Mouse (Mus musculus): ENCODE results near the gene Cyth2. TPM values are rescaled to one million over a fixed set of nuclear protein-coding genes. Genes with fewer than 3 reads are reported as not detected.

Gene Cyth2
- polyA plus RNA-seq, 1 experiment from 2014 or later: 161 TPM

DNA sequence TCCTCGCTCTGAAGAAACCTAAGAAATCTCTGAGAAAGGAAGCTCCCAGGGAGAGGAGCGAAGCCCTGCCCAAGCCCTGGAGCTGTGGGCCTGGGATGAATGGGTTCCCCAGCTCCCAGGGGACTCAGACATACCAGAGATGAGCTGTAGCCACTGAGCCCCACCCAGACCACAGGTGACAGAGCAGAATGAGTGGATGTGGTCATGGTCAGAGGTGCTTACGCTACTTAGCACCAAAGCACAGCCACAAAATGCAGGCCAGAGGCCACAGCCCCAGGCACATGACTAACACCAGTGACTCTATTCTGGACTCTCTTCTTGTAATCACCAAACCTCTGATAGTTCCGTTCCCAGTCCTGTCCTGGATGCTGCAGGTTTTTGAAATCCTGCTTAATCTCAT, 43.3 kb downstream of the Cyth2 start:
- Histone ChIP-seq H3K36me3 (replicated peaks) (no peaks in the 10 kb centered on the region), H3K27ac (replicated peaks) (no peak overlapping the region), H3K4me1 (peaks cover 4% of the 10 kb centered on the region), H3K27me3 (replicated peaks; ENCODE audit: low read depth, poor library complexity, severe bottlenecking) (no peaks in the 10 kb centered on the region), H3K4me3 (no peak overlapping the region), H3K9me3 (no peaks in the 10 kb centered on the region)
- 67% methylated on average over 4 of the region's 4 CpGs for WGBS
- no peak for DNase-seq (ENCODE audit: low spot score)

DNA sequence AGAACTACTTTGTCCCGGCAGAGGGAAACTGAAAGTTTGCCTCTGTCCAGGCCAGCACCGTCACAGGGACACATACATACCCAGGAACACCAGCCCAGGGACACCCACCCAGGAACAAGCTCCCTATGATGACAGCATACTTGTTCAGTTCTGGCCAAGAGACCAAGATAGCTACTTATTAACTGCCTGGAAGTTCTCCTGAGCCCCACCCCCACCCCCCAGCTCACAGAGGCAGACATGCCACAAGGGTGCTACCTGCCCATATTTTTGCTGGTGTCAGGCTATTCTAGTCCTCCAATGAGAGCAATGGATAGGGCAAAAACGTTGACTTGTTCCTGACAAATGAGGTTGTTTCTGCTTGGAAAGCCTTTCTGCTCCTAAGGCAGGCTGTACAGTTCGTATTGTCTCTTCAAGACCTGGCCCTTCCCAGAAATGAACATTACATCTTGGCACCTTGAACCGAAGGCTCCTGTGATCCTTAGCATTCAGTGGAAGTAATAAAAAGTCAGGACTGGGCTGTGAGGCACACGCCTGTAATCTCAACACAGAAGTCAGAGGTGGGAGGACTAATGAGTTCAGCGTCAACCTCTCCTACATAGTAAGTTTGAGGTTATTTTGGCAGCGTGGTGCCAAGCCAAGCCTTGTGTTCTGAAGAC, 43.8 kb downstream of the Cyth2 start:
- H3K4me3 ChIP-seq: no peak overlapping the region
- peaks cover 9% of the 10 kb centered on the region for H3K4me1 ChIP-seq
- H3K36me3 ChIP-seq (replicated peaks): no peaks in the 10 kb centered on the region
- DNase-seq (ENCODE audit: low spot score): no peak
- WGBS: 72% methylated on average over 8 of the region's 8 CpGs
- no peak overlapping the region for H3K27ac ChIP-seq (replicated peaks)
- H3K9me3 ChIP-seq: no peaks in the 10 kb centered on the region
- H3K27me3 ChIP-seq (replicated peaks; ENCODE audit: low read depth, poor library complexity, severe bottlenecking): no peaks in the 10 kb centered on the region

DNA sequence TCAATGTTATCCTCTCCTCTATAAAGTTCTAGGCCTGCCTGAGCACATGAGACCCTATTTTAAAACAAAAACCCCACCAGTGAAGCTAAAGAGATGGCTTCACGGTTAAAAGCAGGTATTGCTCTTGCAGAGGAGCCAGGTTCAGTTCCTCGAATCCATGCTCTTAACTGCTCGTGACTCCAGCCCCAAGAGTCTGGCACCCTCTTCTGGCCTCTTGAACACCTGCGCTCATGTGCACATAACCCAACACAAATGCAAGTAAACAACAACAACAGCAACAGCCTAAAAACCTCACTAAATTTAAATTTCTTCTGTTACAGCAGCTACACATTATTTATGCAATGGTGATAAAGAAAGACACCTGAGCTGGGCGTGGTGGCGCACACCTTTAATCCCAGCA, 46.9 kb downstream of the Cyth2 start:
- Histone ChIP-seq H3K4me1 (peaks cover 11% of the 10 kb centered on the region), H3K27me3 (replicated peaks; ENCODE audit: low read depth, poor library complexity, severe bottlenecking) (no peaks in the 10 kb centered on the region), H3K4me3 (no peak overlapping the region), H3K9me3 (no peaks in the 10 kb centered on the region), H3K27ac (replicated peaks) (no peak overlapping the region), H3K36me3 (replicated peaks) (no peaks in the 10 kb centered on the region)
- no peak for DNase-seq (ENCODE audit: low spot score)
- WGBS: 93% methylated on average over 6 of the region's 6 CpGs

DNA sequence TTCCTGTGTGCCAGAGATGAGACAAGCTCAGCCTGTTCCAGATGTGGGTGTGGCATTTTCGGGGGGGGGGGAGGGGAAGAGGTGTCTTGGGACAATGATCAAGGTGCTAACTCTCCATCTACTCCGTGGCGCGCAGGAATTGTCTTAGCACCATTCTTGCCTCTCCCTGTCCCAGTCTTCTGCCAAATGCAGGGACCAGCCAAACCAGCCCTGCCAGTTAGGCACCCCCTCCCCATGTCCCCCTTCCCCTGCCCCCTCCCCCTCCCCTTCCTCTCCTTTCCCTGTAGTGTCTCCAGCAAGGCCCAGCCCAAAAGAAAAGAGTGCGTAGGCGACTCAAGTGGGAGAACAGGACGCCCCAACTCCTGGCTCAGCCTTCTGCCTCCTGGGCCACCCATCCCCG, 47.6 kb downstream of the Cyth2 start:
- no peaks in the 10 kb centered on the region for H3K9me3 ChIP-seq
- no peaks in the 10 kb centered on the region for H3K27me3 ChIP-seq (replicated peaks; ENCODE audit: low read depth, poor library complexity, severe bottlenecking)
- WGBS: 44% methylated on average over 8 of the region's 8 CpGs
- no peaks in the 10 kb centered on the region for H3K36me3 ChIP-seq (replicated peaks)
- H3K27ac ChIP-seq (replicated peaks): no peak overlapping the region
- H3K4me1 ChIP-seq: peaks cover 11% of the 10 kb centered on the region
- DNase-seq (ENCODE audit: low spot score): peak; percentile 57
- H3K4me3 ChIP-seq: no peak overlapping the region

DNA sequence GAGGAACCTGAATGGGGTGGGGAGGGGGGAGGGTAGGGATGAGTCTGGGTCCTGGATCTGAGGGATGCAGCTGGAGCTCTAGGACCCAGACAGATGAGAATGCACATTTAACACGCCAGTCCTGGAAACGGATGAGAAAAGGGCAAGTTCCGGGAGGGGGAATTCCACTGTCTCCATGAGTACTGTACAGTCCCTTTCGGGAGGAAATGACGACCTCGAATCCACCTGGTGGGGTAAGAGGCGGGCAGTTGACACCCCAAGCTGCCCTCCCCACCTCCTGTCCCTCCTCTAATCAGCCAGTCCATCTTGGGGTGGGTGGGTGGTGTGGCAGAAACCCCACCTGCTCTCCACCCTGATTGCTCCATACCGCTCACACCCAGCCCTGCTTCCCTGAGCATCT, 48.4 kb downstream of the Cyth2 start:
- no peak for DNase-seq (ENCODE audit: low spot score)
- Histone ChIP-seq H3K4me1 (peaks cover 11% of the 10 kb centered on the region), H3K27ac (replicated peaks) (no peak overlapping the region), H3K36me3 (replicated peaks) (no peaks in the 10 kb centered on the region), H3K27me3 (replicated peaks; ENCODE audit: low read depth, poor library complexity, severe bottlenecking) (peaks cover 2% of the 10 kb centered on the region), H3K4me3 (no peak overlapping the region), H3K9me3 (no peaks in the 10 kb centered on the region)
- WGBS: 61% methylated on average over 8 of the region's 8 CpGs

DNA sequence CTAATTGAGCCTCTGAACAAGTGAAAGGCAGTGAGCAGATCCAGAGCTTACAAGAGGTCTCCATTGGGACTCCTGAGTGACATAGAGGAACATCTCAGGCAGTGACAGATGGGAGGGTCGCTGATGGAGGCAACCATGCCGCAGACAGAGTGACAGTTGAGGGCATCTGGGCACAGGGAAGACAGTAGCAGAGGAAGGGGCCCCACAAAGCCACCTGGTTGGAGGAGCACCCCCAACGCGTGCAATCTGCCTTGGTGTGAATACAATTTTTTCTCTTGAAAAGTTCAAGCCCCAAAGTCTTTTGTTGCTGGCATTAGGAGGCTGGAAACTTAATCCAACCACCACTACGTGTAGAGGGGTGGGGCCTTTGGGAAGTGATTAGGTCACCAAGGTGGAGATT, 54.2 kb downstream of the Cyth2 start:
- Histone ChIP-seq H3K36me3 (replicated peaks) (no peaks in the 10 kb centered on the region), H3K27ac (replicated peaks) (no peak overlapping the region), H3K4me1 (peaks cover 11% of the 10 kb centered on the region), H3K27me3 (replicated peaks; ENCODE audit: low read depth, poor library complexity, severe bottlenecking) (peaks cover 40% of the 10 kb centered on the region), H3K4me3 (no peak overlapping the region), H3K9me3 (no peaks in the 10 kb centered on the region)
- DNase-seq (ENCODE audit: low spot score): no peak
- WGBS: 71% methylated on average over 5 of the region's 5 CpGs

DNA sequence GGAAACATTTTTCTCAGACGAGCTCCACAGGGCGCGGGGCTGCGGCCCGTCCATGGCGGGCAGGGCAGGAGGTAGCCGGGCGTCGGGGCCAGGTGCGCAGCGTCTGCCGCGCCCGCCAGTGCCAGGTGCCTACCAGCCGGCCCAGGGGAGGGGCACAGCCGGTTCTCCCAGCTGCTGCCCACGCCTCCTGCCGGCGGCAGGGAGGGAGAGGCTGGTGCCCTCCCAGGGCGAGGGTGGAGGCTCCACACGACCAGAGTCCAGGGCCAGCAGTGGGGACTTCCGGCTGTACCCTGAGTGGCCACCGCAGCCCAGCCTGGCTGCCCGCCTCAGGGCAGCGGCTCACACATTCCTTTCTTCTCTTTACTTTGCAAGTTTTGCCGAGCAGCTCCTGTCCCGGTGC, 55.0 kb downstream of the Cyth2 start:
- 3% methylated on average over 27 of the region's 27 CpGs for WGBS
- DNase-seq (ENCODE audit: low spot score): peak; percentile 45
- Histone ChIP-seq H3K27ac (replicated peaks) (peak overlapping the region; percentile 51; the same call in 1 of the 2 replicates), H3K36me3 (replicated peaks) (no peaks in the 10 kb centered on the region), H3K27me3 (replicated peaks; ENCODE audit: low read depth, poor library complexity, severe bottlenecking) (peaks cover 40% of the 10 kb centered on the region), H3K4me1 (peaks cover 11% of the 10 kb centered on the region), H3K9me3 (no peaks in the 10 kb centered on the region), H3K4me3 (peak overlapping the region; percentile 53)

Other genes starting within 250 kb of the Cyth2 start
- gene Bcat2, start 244.4 kb downstream of the Cyth2 start, polyA plus RNA-seq (2016; fragmentation: Nextera tagmentation; extraction: Ambion mirVana): 51.1 and 51.9 TPM in 2 replicates
- gene Fgf21, start 199.1 kb downstream of the Cyth2 start, polyA plus RNA-seq (2016; fragmentation: Nextera tagmentation; extraction: Ambion mirVana): not detected in 2 replicates
- 0.07 and 0.44 TPM in 2 replicates for gene Fut1, start 197.3 kb downstream of the Cyth2 start, polyA plus RNA-seq (2016; fragmentation: Nextera tagmentation; extraction: Ambion mirVana)
- gene Izumo1, start 192.8 kb downstream of the Cyth2 start, polyA plus RNA-seq (2016; fragmentation: Nextera tagmentation; extraction: Ambion mirVana): 0.07 and 0.10 TPM in 2 replicates
- gene Rasip1, start 187.1 kb downstream of the Cyth2 start, polyA plus RNA-seq (2016; fragmentation: Nextera tagmentation; extraction: Ambion mirVana): 6.5 and 6.8 TPM in 2 replicates
- gene Mamstr, start 174.6 kb downstream of the Cyth2 start, polyA plus RNA-seq (2016; fragmentation: Nextera tagmentation; extraction: Ambion mirVana): 1.3 and 3.1 TPM in 2 replicates
- 0.07 and 0.16 TPM in 2 replicates for gene Fut2, start 148.2 kb downstream of the Cyth2 start, polyA plus RNA-seq (2016; fragmentation: Nextera tagmentation; extraction: Ambion mirVana)
- 0.28 and 0.42 TPM in 2 replicates for gene Ntn5, start 130.6 kb downstream of the Cyth2 start, polyA plus RNA-seq (2016; fragmentation: Nextera tagmentation; extraction: Ambion mirVana)
- 0.55 and 0.64 TPM in 2 replicates for gene Sec1, start 120.2 kb downstream of the Cyth2 start, polyA plus RNA-seq (2016; fragmentation: Nextera tagmentation; extraction: Ambion mirVana)
- 8.5 and 9.1 TPM in 2 replicates for gene Car11, start 114.7 kb downstream of the Cyth2 start, polyA plus RNA-seq (2016; fragmentation: Nextera tagmentation; extraction: Ambion mirVana)
- gene Dbp, start 109.5 kb downstream of the Cyth2 start, polyA plus RNA-seq (2016; fragmentation: Nextera tagmentation; extraction: Ambion mirVana): 3.6 and 4.3 TPM in 2 replicates
- 1,168 and 1,206 TPM in 2 replicates for gene Rpl18, start 99.1 kb downstream of the Cyth2 start, polyA plus RNA-seq (2016; fragmentation: Nextera tagmentation; extraction: Ambion mirVana)
- 41.5 and 42.1 TPM in 2 replicates for gene Sphk2, start 96.6 kb downstream of the Cyth2 start, polyA plus RNA-seq (2016; fragmentation: Nextera tagmentation; extraction: Ambion mirVana)
- gene Fam83e, start 93.4 kb downstream of the Cyth2 start, polyA plus RNA-seq (2016; fragmentation: Nextera tagmentation; extraction: Ambion mirVana): 1.8 and 2.2 TPM in 2 replicates
- gene Spaca4, start 88.8 kb downstream of the Cyth2 start, polyA plus RNA-seq (2016; fragmentation: Nextera tagmentation; extraction: Ambion mirVana): 0.22 TPM in 1 of 2 replicates, not detected in the other
- gene Lmtk3, start 30.8 kb downstream of the Cyth2 start, polyA plus RNA-seq (2016; fragmentation: Nextera tagmentation; extraction: Ambion mirVana): 2.1 and 3.0 TPM in 2 replicates
- gene Sult2b1, start 29.9 kb downstream of the Cyth2 start, polyA plus RNA-seq (2016; fragmentation: Nextera tagmentation; extraction: Ambion mirVana): 1.6 and 1.7 TPM in 2 replicates
- 0.88 and 1.5 TPM in 2 replicates for gene Kcnj14, start 10.2 kb upstream of the Cyth2 start, polyA plus RNA-seq (2016; fragmentation: Nextera tagmentation; extraction: Ambion mirVana)
- gene Grwd1, start 16.4 kb upstream of the Cyth2 start, polyA plus RNA-seq (2016; fragmentation: Nextera tagmentation; extraction: Ambion mirVana): 127 and 132 TPM in 2 replicates
- 30.4 and 36.6 TPM in 2 replicates for gene Kdelr1, start 58.2 kb upstream of the Cyth2 start, polyA plus RNA-seq (2016; fragmentation: Nextera tagmentation; extraction: Ambion mirVana)
- 0.09 and 0.20 TPM in 2 replicates for gene Grin2d, start 63.8 kb upstream of the Cyth2 start, polyA plus RNA-seq (2016; fragmentation: Nextera tagmentation; extraction: Ambion mirVana)
- 1.2 and 1.3 TPM in 2 replicates for gene Syngr4, start 82.1 kb upstream of the Cyth2 start, polyA plus RNA-seq (2016; fragmentation: Nextera tagmentation; extraction: Ambion mirVana)
- 4.5 and 5.5 TPM in 2 replicates for gene Tmem143, start 82.4 kb upstream of the Cyth2 start, polyA plus RNA-seq (2016; fragmentation: Nextera tagmentation; extraction: Ambion mirVana)
- 9.9 and 15.6 TPM in 2 replicates for gene Emp3, start 106.8 kb upstream of the Cyth2 start, polyA plus RNA-seq (2016; fragmentation: Nextera tagmentation; extraction: Ambion mirVana)
- gene Ccdc114, start 109.5 kb upstream of the Cyth2 start, polyA plus RNA-seq (2016; fragmentation: Nextera tagmentation; extraction: Ambion mirVana): 4.6 and 6.8 TPM in 2 replicates
- gene Abcc6, start 215.7 kb upstream of the Cyth2 start, polyA plus RNA-seq (2016; fragmentation: Nextera tagmentation; extraction: Ambion mirVana): 0.10 TPM in 1 of 2 replicates, not detected in the other
- 26.8 and 30.6 TPM in 2 replicates for gene Nomo1, start 219.1 kb upstream of the Cyth2 start, polyA plus RNA-seq (2016; fragmentation: Nextera tagmentation; extraction: Ambion mirVana)